Mouse (Mus musculus) ES-Bruce4 (cell line): ENCODE results near the gene Defb28.

Source experiments
- CTCF ChIP-seq: IDR thresholded peaks from one replicate; pipeline ENCODE4 v1.8.1; 2011; ENCODE audit warnings: low read depth, low read length
- EP300 ChIP-seq: IDR thresholded peaks from 2 replicates; pipeline ENCODE4 v1.6.1; 2011; ENCODE audit warnings: low read depth, low read length; ENCODE audit not compliant: insufficient read depth
- POLR2A ChIP-seq: IDR thresholded peaks from one replicate; pipeline ENCODE4 v1.8.1; 2011; ENCODE audit warnings: low read length; ENCODE audit not compliant: insufficient read depth

GRCm38 (mm10) chr2:152553774-152554423 is 35.8 kb downstream of the Defb28 start:
- no peak for TF ChIP-seq POLR2A
- TF ChIP-seq CTCF, result peak; percentile 63
- no peak for TF ChIP-seq EP300
